Mouse (Mus musculus): ENCODE data around the gene Atxn2.

GRCm38 (mm10) chr5:121690482-121691211 is 20.5 kb upstream of the Atxn2 start:
- TF ChIP-seq CTCF (IDR thresholded peaks at IDR 0.05) (no peak), EP300 (IDR thresholded peaks at IDR 0.05) (no peak)
